Mouse (Mus musculus) E14TG2a.4 (cell line): ENCODE results near the gene Nxpe3.

Source experiments
- CTCF ChIP-seq: conservative IDR thresholded peaks from 2 replicates; pipeline ENCODE4 v1.5.1; 2014; ENCODE audit warnings: low read length
- NANOG ChIP-seq: IDR thresholded peaks from 2 replicates; pipeline ENCODE4 v1.6.1; 2014; ENCODE audit warnings: borderline replicate concordance, low read length, mixed read lengths
- POU5F1 ChIP-seq: IDR thresholded peaks from 2 replicates; pipeline ENCODE4 v1.6.1; 2014; ENCODE audit warnings: low read length, borderline replicate concordance

DNA sequence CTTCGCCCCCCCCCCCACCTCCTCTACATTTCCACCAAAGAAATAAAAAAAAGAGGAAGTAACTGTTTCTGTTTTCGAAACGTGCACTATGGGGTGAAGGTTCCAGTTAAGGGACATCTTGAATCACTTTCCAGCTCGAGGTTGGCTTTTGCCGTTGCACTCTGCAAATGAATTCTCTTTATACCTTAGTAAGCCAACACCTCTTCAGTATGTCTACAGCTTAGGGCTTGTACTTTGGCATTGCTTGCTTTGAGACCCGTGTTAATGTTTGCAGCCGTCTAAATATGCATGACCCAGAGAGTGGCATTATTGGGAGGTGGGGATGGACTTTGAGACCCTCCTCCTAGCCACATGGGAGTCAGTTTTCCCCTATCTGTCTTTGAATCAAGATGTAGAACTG is 2.6 kb downstream of the Nxpe3 start:
- no peak for TF ChIP-seq CTCF
- no peak for TF ChIP-seq POU5F1
- no peak for TF ChIP-seq NANOG
